Mouse (Mus musculus): ENCODE data around the gene Noct. TPM values are rescaled to one million over a fixed set of nuclear protein-coding genes. Genes with fewer than 3 reads are reported as not detected.

Gene Noct
- total and polyA plus RNA-seq, 3 experiments: 8.7 to 13.8 (median 12.0) TPM

- no peak for DNase-seq (ENCODE audit: extremely low read depth)
- peaks cover 9 to 12% of the 10 kb centered on the region in 2 experiments for H3K36me3 ChIP-seq (replicated peaks in 1 of 2; ENCODE audit: control insufficient read depth in 1 of 2, insufficient read depth in 1 of 2, low read length in 1 of 2)
- H3K79me2 ChIP-seq (replicated peaks; ENCODE audit: control insufficient read depth, extremely low read depth, insufficient read depth, poor library complexity, severe bottlenecking): peaks cover 4% of the 10 kb centered on the region
- no peak overlapping the region for H3K27ac ChIP-seq (ENCODE audit: insufficient read depth, low read depth)
- dilution Hi-C loops (cut with MboI; ENCODE audit: extremely low pct_ligation_motif_present, extremely low pct_unique_long_range_greater_than_20kb, low sequenced_read_pairs): no loop called here
- H3K9me3 ChIP-seq (replicated peaks; ENCODE audit: low read length): no peaks in the 10 kb centered on the region
- no peak overlapping the region for H3K4me3 ChIP-seq (replicated peaks in 1 of 3; ENCODE audit: low read depth in 2 of 3, low read length in 2 of 3, poor library complexity in 1 of 3)
- peaks cover 5 to 31% of the 10 kb centered on the region in 2 experiments for H3K4me1 ChIP-seq (ENCODE audit: control insufficient read depth in 1 of 2, insufficient read depth in 2 of 2)
- H3K27me3 ChIP-seq (replicated peaks): no peaks in the 10 kb centered on the region
- H3K4me2 ChIP-seq (ENCODE audit: insufficient read depth, low read depth, poor library complexity, severe bottlenecking): no peak overlapping the region
- TF ChIP-seq GABPA (IDR thresholded peaks at IDR 0.05; ENCODE audit: insufficient replicate concordance, low read depth, low read length) (no peak), CTCF (conservative IDR thresholded peaks at IDR 0.05 in 1 of 2, IDR thresholded peaks at IDR 0.05 in 1 of 2; ENCODE audit: low read depth in 2 of 2, low read length in 2 of 2) (no peak), USF1 (IDR thresholded peaks at IDR 0.05; ENCODE audit: low read depth, low read length) (no peak), HCFC1 (IDR thresholded peaks at IDR 0.05; ENCODE audit: low read depth, low read length) (no peak), RAD21 (IDR thresholded peaks at IDR 0.05; ENCODE audit: low read depth, low read length) (no peak), MAZ (IDR thresholded peaks at IDR 0.05; ENCODE audit: low read depth, low read length) (no peak), POLR2AphosphoS2 (IDR thresholded peaks at IDR 0.05; ENCODE audit: low read depth, low read length) (no peak)
- H3K9ac ChIP-seq (ENCODE audit: insufficient read depth, low read depth): no peak overlapping the region; the same call in 1 of the 2 replicates
- in situ Hi-C loops (cut with MboI; ENCODE audit: low pct_ligation_motif_present, low pct_unique_long_range_greater_than_20kb, low sequenced_read_pairs): no loop called here
Observed at GRCm38 (mm10) chr3:51194075-51194474, 30.2 kb upstream of the Noct start.

- peaks cover 6% of the 10 kb centered on the region for H3K9me3 ChIP-seq (replicated peaks; ENCODE audit: low read length)
- TF ChIP-seq MAFK (IDR thresholded peaks at IDR 0.05; ENCODE audit: insufficient replicate concordance, low read length): no peak
- TF ChIP-seq RCOR1 (conservative IDR thresholded peaks at IDR 0.05; ENCODE audit: low read depth, low read length): 0 out of 2 replicates have a peak, but pooled peaks have one; percentile 14
- 0 out of 2 replicates have a peak, but pooled peaks have one; percentile 22 for TF ChIP-seq E2F4 (IDR thresholded peaks at IDR 0.05; ENCODE audit: insufficient replicate concordance, low read depth, low read length)
- no peak for TF ChIP-seq KAT2A (IDR thresholded peaks at IDR 0.05; ENCODE audit: insufficient replicate concordance, low read length)
- peak in 1 of 2 experiments; percentile 5; a peak in 1 of 4 replicates for TF ChIP-seq CTCF (conservative IDR thresholded peaks at IDR 0.05 in 1 of 2, IDR thresholded peaks at IDR 0.05 in 1 of 2; ENCODE audit: low read depth in 2 of 2, low read length in 2 of 2)
- TF ChIP-seq ZMIZ1 (IDR thresholded peaks at IDR 0.05; ENCODE audit: low read depth, low read length): no peak
- peak; percentile 68 for TF ChIP-seq EP300 (IDR thresholded peaks at IDR 0.05; ENCODE audit: low read length)
- TF ChIP-seq ETS1 (conservative IDR thresholded peaks at IDR 0.05; ENCODE audit: low read depth, low read length): peak; percentile 78
- peaks cover 11 to 24% of the 10 kb centered on the region in 2 experiments for H3K36me3 ChIP-seq (replicated peaks in 1 of 2; ENCODE audit: control insufficient read depth in 1 of 2, insufficient read depth in 1 of 2, low read length in 1 of 2)
- H3K4me2 ChIP-seq (ENCODE audit: insufficient read depth, low read depth, poor library complexity, severe bottlenecking): peak overlapping the region; percentile 96; the same call in 1 of the 2 replicates
- H3K79me2 ChIP-seq (replicated peaks; ENCODE audit: control insufficient read depth, extremely low read depth, insufficient read depth, poor library complexity, severe bottlenecking): peaks cover 4% of the 10 kb centered on the region
- dilution Hi-C loops (cut with MboI; ENCODE audit: extremely low pct_ligation_motif_present, extremely low pct_unique_long_range_greater_than_20kb, low sequenced_read_pairs): no loop called here
- peak; percentile 65 for DNase-seq (ENCODE audit: extremely low read depth)
- no peak overlapping the region for H3K9ac ChIP-seq (ENCODE audit: insufficient read depth, low read depth)
- in situ Hi-C loops (cut with MboI; ENCODE audit: low pct_ligation_motif_present, low pct_unique_long_range_greater_than_20kb, low sequenced_read_pairs): no loop called here
- H3K4me3 ChIP-seq (replicated peaks in 1 of 3; ENCODE audit: low read depth in 2 of 3, low read length in 2 of 3, poor library complexity in 1 of 3): peak overlapping the region; percentile 60 to 93 (median 78)
- peaks cover 5 to 35% of the 10 kb centered on the region in 2 experiments for H3K4me1 ChIP-seq (ENCODE audit: control insufficient read depth in 1 of 2, insufficient read depth in 2 of 2)
- H3K27me3 ChIP-seq (replicated peaks): no peaks in the 10 kb centered on the region
- peak overlapping the region; percentile 65 for H3K27ac ChIP-seq (ENCODE audit: insufficient read depth, low read depth)
Observed at GRCm38 (mm10) chr3:51195321-51195720, 28.9 kb upstream of the Noct start.

Measured in CH12.LX (cell line).